Mouse (Mus musculus): Measurements from ENCODE around the gene Irgm1.

- TF ChIP-seq HCFC1 (IDR thresholded peaks at IDR 0.05; ENCODE audit: borderline replicate concordance, insufficient read depth, low read length) (no peak), CHD2 (IDR thresholded peaks at IDR 0.05; ENCODE audit: low read depth, low read length) (no peak)
Measured at GRCm38 (mm10) chr11:48842378-48842792, 29.1 kb downstream of the Irgm1 start.
